Mouse (Mus musculus) neural tube, embryonic 11.5 days (tissue): ENCODE results near the gene Olfr1093. TPM values are rescaled to one million over a fixed set of nuclear protein-coding genes. Genes with fewer than 3 reads are reported as not detected.

ENCODE experiments used
- ATAC-seq: fragments of 200-750 bp; cut with Nextera tagmentation; 2 replicates; pipeline ENCODE4 v1.8.0; 2017; ENCODE audit warnings: moderate number of reproducible peaks, mild to moderate bottlenecking, moderate TSS enrichment, moderate library complexity; ENCODE audit not compliant: insufficient read depth, low FRiP score, low TSS enrichment
- DNase-seq: peaks from one replicate; pipeline ENCODE4 v3.0.0-alpha.2; 2015; ENCODE audit warnings: low spot score
- H3K27ac ChIP-seq: fragments of 300-500 bp; sonication (generic); 2 replicates; pipeline ENCODE4 v1.5.1; 2014; ENCODE audit warnings: low read depth, mild to moderate bottlenecking, low read length
- H3K27me3 ChIP-seq: fragments of 300-500 bp; sonication (generic); 2 replicates; pipeline ENCODE4 v1.6.1; 2014; ENCODE audit warnings: mild to moderate bottlenecking, low read length, mixed read lengths; ENCODE audit not compliant: control insufficient read depth, insufficient read depth
- H3K36me3 ChIP-seq: fragments of 300-500 bp; sonication (generic); 2 replicates; pipeline ENCODE4 v1.6.1; 2014; ENCODE audit warnings: mild to moderate bottlenecking, low read length, moderate library complexity, mixed read lengths; ENCODE audit not compliant: control insufficient read depth, insufficient read depth
- H3K4me1 ChIP-seq: fragments of 300-500 bp; sonication (generic); 2 replicates; pipeline ENCODE4 v1.6.1; 2014; ENCODE audit warnings: low read length, mixed read lengths; ENCODE audit not compliant: control insufficient read depth, insufficient read depth
- H3K4me2 ChIP-seq: fragments of 300-500 bp; sonication (generic); 2 replicates; pipeline ENCODE4 v1.6.1; 2014; ENCODE audit warnings: low read depth, mild to moderate bottlenecking, moderate library complexity
- H3K4me3 ChIP-seq: fragments of 300-500 bp; sonication (generic); 2 replicates; pipeline ENCODE4 v1.5.1; 2014; ENCODE audit warnings: low read depth, low read length
- H3K9ac ChIP-seq: fragments of 300-500 bp; sonication (generic); 2 replicates; pipeline ENCODE4 v1.6.1; 2014; ENCODE audit warnings: mild to moderate bottlenecking, low read length
- H3K9me3 ChIP-seq: fragments of 300-500 bp; sonication (generic); 2 replicates; pipeline ENCODE4 v1.6.1; 2016; ENCODE audit warnings: low read length; ENCODE audit not compliant: control insufficient read depth
- WGBS: fragments of 180-500 bp; shearing (Covaris S2); extraction: QIAGEN DNeasy Blood & Tissue Kit; methylation state at CpG from one replicate; pipeline ENCODE4 v1.1.7; 2014; 5-methylcytosine and 5-hydroxymethylcytosine counted together
- polyA plus RNA-seq: library from polyadenylated mRNA; unstranded; fragments of >200 nt; fragmentation: Nextera tagmentation; extraction: Ambion mirVana; gene quantifications from 2 replicates; pipeline ENCODE4 v1.2.1, GENCODE M21; 2014

The Olfr1093 gene
- polyA plus RNA-seq = not detected in 2 replicates

- H3K4me1 ChIP-seq = no peaks in the 10 kb centered on the region
- WGBS = 87% methylated on average over 2 of the region's 2 CpGs
These were observed at the start of gene Olfr1093 for GRCm38 (mm10) chr2:86782179-86782578. Olfr1093 (plus strand) TSS chr2:86782479.

DNA sequence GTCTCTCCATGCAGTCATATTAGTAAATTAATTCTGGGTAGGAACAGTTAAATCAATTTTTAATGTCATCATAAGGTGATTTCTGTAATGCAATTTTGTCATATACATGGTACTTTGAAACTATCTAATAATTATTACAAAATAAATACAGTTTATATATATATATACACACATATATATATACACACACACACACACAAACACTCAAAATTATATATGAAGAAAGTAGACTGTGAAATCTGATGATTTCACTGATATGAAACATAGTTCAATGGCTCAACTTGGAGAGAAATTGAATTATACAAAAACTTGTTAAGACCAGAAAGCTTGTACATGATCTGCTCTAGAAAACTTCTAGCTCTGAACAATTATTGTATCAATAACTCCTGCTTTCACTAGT is 48.7 kb upstream of the Olfr1093 start, which contains the start of gene Olfr1089:
TSS of gene Olfr1089 (minus strand) at position 101 of the 400 bp plus-strand sequence.
- DNase-seq = no peak
- no peak for ATAC-seq
- Histone ChIP-seq H3K4me3 (no peak within 1 kb of the TSS), H3K4me1 (no peaks in the 10 kb centered on the region), H3K9me3 (no peaks in the 10 kb centered on the region), H3K27ac (no peak within 1 kb of the TSS), H3K27me3 (no peaks in the 10 kb centered on the region), H3K36me3 (no peaks in the 10 kb centered on the region), H3K4me2 (no peak within 1 kb of the TSS), H3K9ac (no peak within 1 kb of the TSS)

More at GRCm38 (mm10) chr2:86782179-86782578, at the start of gene Olfr1093:
- no peak for ATAC-seq
- no peaks in the 10 kb centered on the region for H3K36me3 ChIP-seq
- H3K27me3 ChIP-seq = no peaks in the 10 kb centered on the region
- H3K9ac ChIP-seq = no peak within 1 kb of the TSS
- no peaks in the 10 kb centered on the region for H3K9me3 ChIP-seq
- no peak within 1 kb of the TSS for H3K4me3 ChIP-seq
- no peak for DNase-seq
- no peak within 1 kb of the TSS for H3K4me2 ChIP-seq
- H3K27ac ChIP-seq = no peak within 1 kb of the TSS

- Histone ChIP-seq H3K9ac (no peak within 1 kb of the TSS), H3K27me3 (no peaks in the 10 kb centered on the region), H3K4me1 (no peaks in the 10 kb centered on the region), H3K9me3 (no peaks in the 10 kb centered on the region), H3K4me3 (no peak within 1 kb of the TSS), H3K4me2 (no peak within 1 kb of the TSS), H3K27ac (no peak within 1 kb of the TSS), H3K36me3 (no peaks in the 10 kb centered on the region)
- 89% methylated on average over 1 of the region's 1 CpGs for WGBS
- DNase-seq = no peak
- no peak for ATAC-seq
These were observed 23.4 kb upstream of the Olfr1093 start, which contains the start of gene Olfr1090 for GRCm38 (mm10) chr2:86758893-86759292. Olfr1090 (minus strand) TSS chr2:86758993.

GRCm38 (mm10) chr2:86761050-86761449 is 21.2 kb upstream of the Olfr1093 start:
- H3K27ac ChIP-seq = no peak overlapping the region
- H3K4me2 ChIP-seq = no peak overlapping the region
- no peaks in the 10 kb centered on the region for H3K27me3 ChIP-seq
- no peaks in the 10 kb centered on the region for H3K9me3 ChIP-seq
- ATAC-seq (no peak), DNase-seq (no peak)
- WGBS = 96% methylated on average over 6 of the region's 6 CpGs
- no peak overlapping the region for H3K4me3 ChIP-seq
- H3K9ac ChIP-seq = no peak overlapping the region
- H3K4me1 ChIP-seq = no peaks in the 10 kb centered on the region
- H3K36me3 ChIP-seq = no peaks in the 10 kb centered on the region

DNA sequence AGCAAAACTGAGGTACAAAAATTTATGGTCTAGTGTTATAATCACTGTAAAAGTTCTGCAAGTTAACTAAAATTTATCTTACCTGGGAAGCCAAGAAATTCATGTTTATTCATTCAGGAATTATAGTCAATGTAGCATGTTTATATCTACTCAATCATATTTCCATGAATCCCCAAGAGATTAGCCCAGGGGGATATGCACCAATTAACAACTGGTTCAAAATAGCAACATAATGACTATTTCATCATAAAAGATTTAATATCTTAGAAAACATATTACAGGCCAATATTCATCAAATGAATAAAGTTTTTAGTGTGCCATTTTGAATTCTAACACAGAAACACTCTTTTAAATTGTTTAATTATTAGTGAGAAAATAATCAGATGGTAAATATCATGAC is 27.6 kb downstream of the Olfr1093 start, which contains the start of gene Olfr141:
TSS of gene Olfr141 (minus strand) at position 101 of the 400 bp plus-strand sequence.
- no peak within 1 kb of the TSS for H3K4me2 ChIP-seq
- H3K27ac ChIP-seq = no peak within 1 kb of the TSS
- no peak within 1 kb of the TSS for H3K4me3 ChIP-seq
- no peaks in the 10 kb centered on the region for H3K36me3 ChIP-seq
- no peak within 1 kb of the TSS for H3K9ac ChIP-seq
- no peaks in the 10 kb centered on the region for H3K27me3 ChIP-seq
- no peaks in the 10 kb centered on the region for H3K9me3 ChIP-seq
- DNase-seq (no peak), ATAC-seq (no peak)
- H3K4me1 ChIP-seq = no peaks in the 10 kb centered on the region

DNA sequence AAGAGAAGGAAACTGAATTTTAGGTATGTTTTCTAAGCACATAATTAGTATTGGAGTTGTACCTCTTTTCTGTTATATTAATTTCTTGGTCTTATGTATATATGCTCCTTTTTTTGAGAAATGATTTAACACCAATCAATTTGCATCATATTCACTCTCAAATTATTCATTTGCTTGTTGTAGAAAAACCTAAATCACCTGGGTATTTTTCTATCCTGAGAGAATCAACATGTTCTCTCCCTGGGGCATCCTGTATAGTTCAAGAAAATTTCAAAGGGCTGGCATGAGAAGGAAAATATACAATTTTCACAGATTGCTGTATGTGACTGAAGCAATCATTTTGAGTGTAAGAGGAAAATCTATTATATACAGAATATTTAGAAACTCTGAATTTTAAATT is 42.1 kb downstream of the Olfr1093 start, which contains the start of gene Olfr1094:
TSS of gene Olfr1094 (plus strand) at position 301 of the 400 bp plus-strand sequence.
- Histone ChIP-seq H3K9ac (no peak within 1 kb of the TSS), H3K27me3 (no peaks in the 10 kb centered on the region), H3K36me3 (no peaks in the 10 kb centered on the region), H3K4me3 (no peak within 1 kb of the TSS), H3K27ac (no peak within 1 kb of the TSS), H3K9me3 (no peaks in the 10 kb centered on the region), H3K4me1 (no peaks in the 10 kb centered on the region), H3K4me2 (no peak within 1 kb of the TSS)
- no peak for ATAC-seq
- no peak for DNase-seq

Other genes starting within 250 kb of the Olfr1093 start
- not detected in 2 replicates for gene Olfr1079, start 240.0 kb upstream of the Olfr1093 start, polyA plus RNA-seq
- gene Olfr1080, start 224.2 kb upstream of the Olfr1093 start, polyA plus RNA-seq = not detected in 2 replicates
- not detected in 2 replicates for gene Olfr1082, start 183.5 kb upstream of the Olfr1093 start, polyA plus RNA-seq
- not detected in 2 replicates for gene Olfr1084, start 142.8 kb upstream of the Olfr1093 start, polyA plus RNA-seq
- gene Olfr1085, start 120.5 kb upstream of the Olfr1093 start, polyA plus RNA-seq = not detected in 2 replicates
- not detected in 2 replicates for gene Olfr1086, start 102.4 kb upstream of the Olfr1093 start, polyA plus RNA-seq
- gene Olfr1087, start 84.1 kb upstream of the Olfr1093 start, polyA plus RNA-seq = not detected in 2 replicates
- gene Olfr1089, start 48.8 kb upstream of the Olfr1093 start, polyA plus RNA-seq = not detected in 2 replicates
- gene Olfr1090, start 23.5 kb upstream of the Olfr1093 start, polyA plus RNA-seq = not detected in 2 replicates
- not detected in 2 replicates for gene Olfr141, start 27.5 kb downstream of the Olfr1093 start, polyA plus RNA-seq
- gene Olfr1094, start 42.2 kb downstream of the Olfr1093 start, polyA plus RNA-seq = not detected in 2 replicates
- not detected in 2 replicates for gene Olfr1095, start 69.2 kb downstream of the Olfr1093 start, polyA plus RNA-seq
- gene Gm13723, start 92.3 kb downstream of the Olfr1093 start, polyA plus RNA-seq = not detected in 2 replicates
- not detected in 2 replicates for gene Olfr1097, start 109.7 kb downstream of the Olfr1093 start, polyA plus RNA-seq
- gene Olfr1098, start 142.1 kb downstream of the Olfr1093 start, polyA plus RNA-seq = not detected in 2 replicates
- gene Olfr1099, start 178.2 kb downstream of the Olfr1093 start, polyA plus RNA-seq = not detected in 2 replicates
- not detected in 2 replicates for gene Olfr1100, start 197.5 kb downstream of the Olfr1093 start, polyA plus RNA-seq
- gene Olfr1101, start 208.7 kb downstream of the Olfr1093 start, polyA plus RNA-seq = not detected in 2 replicates
- gene Olfr1102, start 215.9 kb downstream of the Olfr1093 start, polyA plus RNA-seq = not detected in 2 replicates
- not detected in 2 replicates for gene Olfr1104, start 244.6 kb downstream of the Olfr1093 start, polyA plus RNA-seq